Mouse (Mus musculus) erythroblast, embryonic 14.5 days (primary cell): Measurements from ENCODE around the gene Olfr1394.

ENCODE experiments used
- GATA1 ChIP-seq: IDR thresholded peaks from 2 replicates; pipeline ENCODE4 v1.6.1; 2012; ENCODE audit warnings: low read length, inconsistent platforms, mixed read lengths
- TAL1 ChIP-seq: IDR thresholded peaks from 3 replicates; pipeline ENCODE4 v1.6.1; 2012; ENCODE audit warnings: low read length, inconsistent platforms, mixed read lengths

GRCm38 (mm10) chr11:49107650-49108537 lies 46.3 kb upstream of the Olfr1394 start:
- TF ChIP-seq TAL1 (no peak), GATA1 (no peak)
